17 mouse cellular contexts compared by ENCODE assay signal in the genomic region with DNA sequence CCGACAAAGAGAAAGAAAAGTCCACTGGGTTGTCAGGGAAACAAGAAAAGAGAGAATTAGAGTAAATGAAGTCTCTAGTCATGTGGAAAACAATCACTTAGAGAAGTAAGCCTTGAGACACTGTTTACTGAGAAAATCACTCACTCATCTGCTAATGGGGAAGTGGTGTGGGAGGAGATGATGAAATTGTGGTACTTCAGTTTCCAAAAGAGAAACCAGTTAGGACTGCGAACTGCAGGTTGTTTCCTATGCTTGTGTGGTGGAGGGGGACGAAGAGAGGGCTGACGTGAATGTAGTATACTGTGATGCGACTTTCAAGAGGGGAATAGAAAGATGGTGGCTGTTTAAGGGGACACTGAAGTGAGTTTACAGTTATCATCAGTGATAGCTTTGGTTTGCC. TPM values are rescaled to one million over a fixed set of nuclear protein-coding genes. Genes with fewer than 3 reads are reported as not detected.
DNase-seq lines count a peak whose midpoint lies in the region; ATAC-seq and TF ChIP-seq lines count a peak whose summit lies in the region.
"Had no signal": no experiment of that assay in that cellular context is flagged by ENCODE, and none has a peak within 500 bp of the region (broad histone marks: within the 10 kb centered on the region; RNA-seq: fewer than 3 reads in every experiment).

No protein-coding gene starts in this region.

- H3K27ac ChIP-seq in spleen, adult 2 months (ENCODE audit: insufficient read depth, low read length), result no peak overlapping the region
- H3K27ac ChIP-seq in liver, embryonic 14.5 days, result no peak overlapping the region
- H3K27ac ChIP-seq: forebrain, embryonic 10.5 days; gastrocnemius, adult 2 months; heart, embryonic 13.5 days; limb, embryonic 15.5 days; midbrain, embryonic 13.5 days; neural tube, embryonic 15.5 days had no signal

- no peak overlapping the region for H3K4me2 ChIP-seq in liver, embryonic 14.5 days (ENCODE audit: low read depth)
- H3K4me2 ChIP-seq: heart, embryonic 13.5 days; limb, embryonic 15.5 days; midbrain, embryonic 13.5 days; neural tube, embryonic 15.5 days had no signal

- H3K36me3 ChIP-seq in spleen, adult 2 months (ENCODE audit: control insufficient read depth, insufficient read depth, low read length), result no peaks in the 10 kb centered on the region
- H3K36me3 ChIP-seq in liver, embryonic 14.5 days (replicated peaks; ENCODE audit: control insufficient read depth, insufficient read depth, low read depth), result no peaks in the 10 kb centered on the region
- H3K36me3 ChIP-seq: forebrain, embryonic 10.5 days; heart, embryonic 13.5 days; limb, embryonic 15.5 days; midbrain, embryonic 13.5 days; neural tube, embryonic 15.5 days had no signal

- H3K4me1 ChIP-seq in spleen, adult 2 months (ENCODE audit: control insufficient read depth, insufficient read depth, insufficient read length), result no peaks in the 10 kb centered on the region
- no peaks in the 10 kb centered on the region for H3K4me1 ChIP-seq in liver, embryonic 14.5 days (replicated peaks; ENCODE audit: control insufficient read depth in 2 of 2, insufficient read depth in 2 of 2, low read length in 1 of 2)
- H3K4me1 ChIP-seq: forebrain, embryonic 10.5 days; heart, embryonic 13.5 days; limb, embryonic 15.5 days; midbrain, embryonic 13.5 days; neural tube, embryonic 15.5 days had no signal

- intact Hi-C loops in left cerebral cortex, postnatal 10 days (cut with DNase I), result no loop called here

- no peak overlapping the region for H3K9ac ChIP-seq in liver, embryonic 14.5 days (replicated peaks)
- H3K9ac ChIP-seq: heart, embryonic 13.5 days; limb, embryonic 15.5 days; midbrain, embryonic 13.5 days; neural tube, embryonic 15.5 days had no signal

- no peaks in the 10 kb centered on the region for H3K27me3 ChIP-seq in spleen, adult 2 months (ENCODE audit: control insufficient read depth, insufficient read depth, low read length)
- no peaks in the 10 kb centered on the region for H3K27me3 ChIP-seq in liver, embryonic 14.5 days (ENCODE audit: control insufficient read depth, insufficient read depth, low read length)
- H3K27me3 ChIP-seq: heart, embryonic 13.5 days; limb, embryonic 15.5 days; midbrain, embryonic 13.5 days; neural tube, embryonic 15.5 days had no signal

- TF ChIP-seq EP300 in liver, embryonic 14.5 days (IDR thresholded peaks at IDR 0.05; ENCODE audit: low read depth), result no peak

- DNase-seq in spleen, adult 2 months (ENCODE audit: low read depth in 1 of 2, low spot score in 2 of 2), result peak; percentile 10 to 80
- no peak for DNase-seq in spleen, postnatal 14 days (ENCODE audit: low spot score in 2 of 2)
- peak in 2 of 3 experiments; percentile 7 to 31 for DNase-seq in liver, embryonic 14.5 days (ENCODE audit: low read depth in 3 of 3, low spot score in 3 of 3)
- no peak for DNase-seq in retina, embryonic 14.5 days (ENCODE audit: low spot score)
- DNase-seq in left cerebral cortex, postnatal 10 days (ENCODE audit: extremely low spot score in 1 of 2, low spot score in 2 of 2), result no peak
- DNase-seq in adrenal gland, postnatal 4 days (ENCODE audit: low spot score in 2 of 2), result no peak
- DNase-seq: cerebellum, adult 18-20 months; gastrocnemius, adult 2 months; right cerebral cortex, postnatal 14 days had no signal

- no peak overlapping the region for H3K4me3 ChIP-seq in spleen, adult 2 months (ENCODE audit: extremely low read depth, insufficient read depth, insufficient read length)
- no peak overlapping the region for H3K4me3 ChIP-seq in liver, embryonic 14.5 days (ENCODE audit: insufficient read depth in 1 of 2, low read depth in 2 of 2, low read length in 2 of 2)
- H3K4me3 ChIP-seq: forebrain, embryonic 10.5 days; gastrocnemius, adult 2 months; heart, embryonic 13.5 days; limb, embryonic 15.5 days; midbrain, embryonic 13.5 days; neural tube, embryonic 15.5 days had no signal

- H3K9me3 ChIP-seq in liver, embryonic 14.5 days (ENCODE audit: control insufficient read depth, low read length), result no peaks in the 10 kb centered on the region
- H3K9me3 ChIP-seq: forebrain, embryonic 10.5 days; heart, embryonic 13.5 days; limb, embryonic 15.5 days; midbrain, embryonic 13.5 days; neural tube, embryonic 15.5 days had no signal

- TF ChIP-seq CTCF in spleen, adult 2 months (IDR thresholded peaks at IDR 0.05; ENCODE audit: extremely low read depth, insufficient read depth, insufficient read length, insufficient replicate concordance), result no peak
- TF ChIP-seq CTCF in liver, embryonic 14.5 days (IDR thresholded peaks at IDR 0.05; ENCODE audit: low read depth), result no peak

- peak; percentile 92 for ATAC-seq in activated CD4-positive, CD25-positive, alpha-beta regulatory T cell, adult 4 months
- peak; percentile 35; the same call in 1 of the 2 replicates for ATAC-seq in liver, embryonic 14.5 days (ENCODE audit: insufficient read depth)
- peak; percentile 99 for ATAC-seq in neutrophil, adult 5-6 weeks (ENCODE audit: extremely low read depth, insufficient number of reproducible peaks, low FRiP score, poor library complexity, severe bottlenecking)
- ATAC-seq: hindbrain, embryonic 16.5 days; midbrain, embryonic 13.5 days had no signal

- WGBS in spleen, adult 2 months, result 15% methylated on average over 5 of the region's 5 CpGs
- 26% methylated on average over 5 of the region's 5 CpGs for WGBS in liver, embryonic 14.5 days (ENCODE audit: insufficient replicate concordance)

- TF ChIP-seq POLR2A in spleen, adult 2 months (IDR thresholded peaks at IDR 0.05; ENCODE audit: low read depth, low read length), result no peak

RNA-seq across cellular contexts. Expression of a gene that starts 17.6 kb away (rescaled TPM):
- 0.47 and 0.51 TPM in 2 replicates for polyA plus RNA-seq in spleen, adult 2 months (2012; rRNA removed)
- polyA plus RNA-seq in activated CD4-positive, CD25-positive, alpha-beta regulatory T cell, adult 4 months (2017; shearing (Covaris generic)), result not detected
- 0.03 and 0.04 TPM in 2 replicates for polyA plus RNA-seq in liver, embryonic 14.5 days (2012; rRNA removed)
- polyA plus RNA-seq in liver, embryonic 14.5 days (2014; fragmentation: Nextera tagmentation; extraction: Ambion mirVana), result 0.23 and 0.28 TPM in 2 replicates
- 3.6 and 4.3 TPM in 2 replicates for total RNA-seq in neutrophil, adult 5-6 weeks (2017)
- 1 to 10 TPM; 1.5 to 2.6 TPM for total RNA-seq in left cerebral cortex, postnatal 10 days (2021)
- total RNA-seq in adrenal gland, postnatal 4 days (2021), result 10 to 100 TPM in 1 of 2 experiments, 1 to 10 TPM in 1; 9.2 to 11.1 TPM

RNA-seq across cellular contexts. Expression of a gene that starts 25.6 kb away (rescaled TPM):
- 5.4 and 8.7 TPM in 2 replicates for polyA plus RNA-seq in spleen, adult 2 months (2012; rRNA removed)
- polyA plus RNA-seq in activated CD4-positive, CD25-positive, alpha-beta regulatory T cell, adult 4 months (2017; shearing (Covaris generic)), result not detected
- 0.79 and 1.0 TPM in 2 replicates for polyA plus RNA-seq in liver, embryonic 14.5 days (2012; rRNA removed)
- 0.25 and 0.97 TPM in 2 replicates for polyA plus RNA-seq in liver, embryonic 14.5 days (2014; fragmentation: Nextera tagmentation; extraction: Ambion mirVana)
- total RNA-seq in neutrophil, adult 5-6 weeks (2017), result 4.3 and 5.4 TPM in 2 replicates
- total RNA-seq in left cerebral cortex, postnatal 10 days (2021), result not detected
- under 1 TPM; 0.31 to 0.40 TPM for total RNA-seq in adrenal gland, postnatal 4 days (2021)
- total RNA-seq: gastrocnemius, adult 2 months had no signal

RNA-seq across cellular contexts. Expression of a gene that starts 37.1 kb away (rescaled TPM):
- 5.5 and 9.6 TPM in 2 replicates for polyA plus RNA-seq in spleen, adult 2 months (2012; rRNA removed)
- under 1 TPM in 1 of 2 experiments, not detected in 1; 0.71 TPM for polyA plus RNA-seq in activated CD4-positive, CD25-positive, alpha-beta regulatory T cell, adult 4 months (2017; shearing (Covaris generic))
- 6.8 and 12.5 TPM in 2 replicates for polyA plus RNA-seq in liver, embryonic 14.5 days (2012; rRNA removed)
- polyA plus RNA-seq in liver, embryonic 14.5 days (2014; fragmentation: Nextera tagmentation; extraction: Ambion mirVana), result 23.3 and 29.5 TPM in 2 replicates
- 32.7 and 39.8 TPM in 2 replicates for total RNA-seq in neutrophil, adult 5-6 weeks (2017)
- total RNA-seq in left cerebral cortex, postnatal 10 days (2021), result under 1 TPM in 1 of 2 experiments, not detected in 1; 0.43 TPM
- 1 to 10 TPM; 2.2 to 3.9 TPM for total RNA-seq in adrenal gland, postnatal 4 days (2021)

RNA-seq across cellular contexts. Expression of a gene that starts 48.6 kb away (rescaled TPM):
- 0.11 TPM in 1 of 2 replicates, not detected in the other for polyA plus RNA-seq in spleen, adult 2 months (2012; rRNA removed)
- polyA plus RNA-seq in activated CD4-positive, CD25-positive, alpha-beta regulatory T cell, adult 4 months (2017; shearing (Covaris generic)), result not detected
- polyA plus RNA-seq in liver, embryonic 14.5 days (2012; rRNA removed), result 0.02 and 0.03 TPM in 2 replicates
- polyA plus RNA-seq in liver, embryonic 14.5 days (2014; fragmentation: Nextera tagmentation; extraction: Ambion mirVana), result not detected in 2 replicates
- total RNA-seq in neutrophil, adult 5-6 weeks (2017), result 1.2 and 1.7 TPM in 2 replicates
- not detected for total RNA-seq in left cerebral cortex, postnatal 10 days (2021)
- total RNA-seq in adrenal gland, postnatal 4 days (2021), result under 1 TPM in 1 of 2 experiments, not detected in 1; 0.31 TPM
- total RNA-seq: gastrocnemius, adult 2 months had no signal
- polyA plus RNA-seq: forebrain, embryonic 10.5 days; limb, embryonic 15.5 days had no signal

Comparison
In these comparisons a context has a peak if more than half of its experiments do, and no peak if none do; other contexts are left out.
1. DNase-seq: peak in spleen, adult 2 months (2 of 2) and liver, embryonic 14.5 days (2 of 3); none in spleen, postnatal 14 days (0 of 2), retina, embryonic 14.5 days (single experiment), left cerebral cortex, postnatal 10 days (0 of 2) and adrenal gland, postnatal 4 days (0 of 2).
2. ATAC-seq: peak in every context shown above with its lines; median percentile 99 in neutrophil, adult 5-6 weeks; 92 in activated CD4-positive, CD25-positive, alpha-beta regulatory T cell, adult 4 months; 35 in liver, embryonic 14.5 days.